Mouse (Mus musculus) heart, embryonic 14.5 days (tissue): ENCODE measurements around the gene Zfp952. TPM values are rescaled to one million over a fixed set of nuclear protein-coding genes. Genes with fewer than 3 reads are reported as not detected.

Experiments
- ATAC-seq: fragments of 200-750 bp; cut with Nextera tagmentation; 2 replicates; pipeline ENCODE4 v1.8.0; 2017; ENCODE audit warnings: low read depth, moderate TSS enrichment; ENCODE audit not compliant: insufficient number of reproducible peaks, insufficient read depth, low FRiP score
- H3K27ac ChIP-seq, 2 experiments: fragments of 200-500 bp in 1 of 2; fragments of 300-500 bp in 1 of 2; sonication (generic) in 1 of 2; replicated peaks in 1 of 2; 2 replicates each; pipeline ENCODE4 v1.5.1; 2012 to 2014; ENCODE audit warnings: low read depth in 2 of 2, low read length in 2 of 2, control low read depth in 1 of 2, mild to moderate bottlenecking in 1 of 2, mixed read lengths in 1 of 2; ENCODE audit not compliant: control insufficient read depth in 1 of 2, insufficient read depth in 1 of 2
- H3K27me3 ChIP-seq: fragments of 300-500 bp; sonication (generic); 2 replicates; pipeline ENCODE4 v1.6.1; 2014; ENCODE audit warnings: mild to moderate bottlenecking, low read length, control low read depth; ENCODE audit not compliant: control insufficient read depth, insufficient read depth
- H3K36me3 ChIP-seq: fragments of 300-500 bp; sonication (generic); 2 replicates; pipeline ENCODE4 v1.6.1; 2014; ENCODE audit warnings: mild to moderate bottlenecking, control low read depth, low read length, mixed read lengths; ENCODE audit not compliant: control insufficient read depth, insufficient read depth
- H3K4me1 ChIP-seq, 2 experiments: fragments of 200-500 bp in 1 of 2; fragments of 300-500 bp in 1 of 2; sonication (generic) in 1 of 2; 2 replicates each; pipeline ENCODE4 v1.6.1; 2012 to 2014; ENCODE audit warnings: low read length in 2 of 2, control low read depth in 1 of 2, mixed read lengths in 1 of 2; ENCODE audit not compliant: control insufficient read depth in 2 of 2, insufficient read depth in 2 of 2
- H3K4me2 ChIP-seq: fragments of 300-500 bp; sonication (generic); 2 replicates; pipeline ENCODE4 v1.6.1; 2014; ENCODE audit warnings: mild to moderate bottlenecking, low read length
- H3K4me3 ChIP-seq, 2 experiments: fragments of 200-500 bp in 1 of 2; fragments of 300-500 bp in 1 of 2; sonication (generic) in 1 of 2; 2 replicates each; pipeline ENCODE4 v1.5.1; 2012 to 2014; ENCODE audit warnings: low read length in 2 of 2, mild to moderate bottlenecking in 2 of 2, control low read depth in 1 of 2, low read depth in 1 of 2, moderate library complexity in 1 of 2; ENCODE audit not compliant: control insufficient read depth in 1 of 2, insufficient read depth in 1 of 2
- H3K9ac ChIP-seq: fragments of 300-500 bp; sonication (generic); 2 replicates; pipeline ENCODE4 v1.6.1; 2014; ENCODE audit warnings: mild to moderate bottlenecking, low read length
- H3K9me3 ChIP-seq: fragments of 300-500 bp; sonication (generic); 2 replicates; pipeline ENCODE4 v1.6.1; 2016; ENCODE audit warnings: low read length, control low read depth; ENCODE audit not compliant: control insufficient read depth
- WGBS: fragments of 180-500 bp; shearing (Covaris S2); extraction: QIAGEN DNeasy Blood & Tissue Kit; methylation state at CpG from one replicate; pipeline ENCODE4 v1.1.7; 2014; 5-methylcytosine and 5-hydroxymethylcytosine counted together
- polyA plus RNA-seq: library from polyadenylated mRNA; unstranded; fragments of >200 nt; fragmentation: Nextera tagmentation; extraction: Ambion mirVana; gene quantifications from 2 replicates; pipeline ENCODE4 v1.2.1, GENCODE M21; 2014

The Zfp952 gene
- polyA plus RNA-seq, 1 experiment from 2014 or later, result 9.5 TPM

DNA sequence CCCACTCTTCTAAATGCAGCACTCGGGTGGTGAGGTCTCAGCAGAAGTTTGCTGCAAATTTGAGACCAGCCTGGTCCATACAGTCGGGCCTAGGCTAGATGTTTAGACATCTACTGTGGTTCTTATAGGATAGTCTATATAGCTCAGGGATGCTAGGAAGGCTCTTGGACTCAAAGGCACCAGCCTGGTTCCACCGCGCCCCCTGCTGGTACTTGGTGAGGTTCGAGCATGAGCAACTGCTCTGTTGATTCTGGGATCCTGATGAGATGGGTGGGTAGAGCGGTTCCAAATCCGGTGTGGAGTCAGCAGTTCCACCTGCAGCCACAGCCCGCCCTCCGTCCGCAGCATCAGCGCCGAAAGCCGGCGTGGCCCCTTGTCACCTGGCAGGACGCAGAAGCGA is 41.5 kb upstream of the Zfp952 start:
- peaks cover 7 to 9% of the 10 kb centered on the region in 2 experiments for H3K4me1 ChIP-seq
- WGBS, result 20% methylated on average over 16 of the region's 16 CpGs
- H3K9ac ChIP-seq, result no peak overlapping the region
- no peaks in the 10 kb centered on the region for H3K9me3 ChIP-seq
- no peak overlapping the region for H3K27ac ChIP-seq
- H3K36me3 ChIP-seq, result no peaks in the 10 kb centered on the region
- no peak overlapping the region for H3K4me2 ChIP-seq
- ATAC-seq, result no peak
- no peaks in the 10 kb centered on the region for H3K27me3 ChIP-seq
- no peak overlapping the region for H3K4me3 ChIP-seq

DNA sequence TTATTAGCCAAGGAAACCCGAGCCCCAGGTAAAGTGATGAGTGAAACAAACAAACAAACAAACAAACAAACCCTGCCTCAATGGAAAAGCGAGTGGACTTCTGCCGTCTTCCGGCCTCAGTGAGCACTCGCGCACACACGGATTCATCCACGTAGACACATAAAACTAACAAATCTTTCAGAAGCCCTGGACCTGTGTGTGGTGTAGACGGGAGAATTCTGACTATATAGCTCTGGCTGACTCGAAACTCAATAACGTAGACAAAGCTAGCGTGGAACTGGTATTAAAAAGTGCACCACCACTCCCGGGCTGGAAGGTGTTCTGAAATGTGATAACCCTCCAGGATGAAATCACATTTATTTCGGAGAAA is 27.7 kb upstream of the Zfp952 start:
- Histone ChIP-seq H3K4me2 (peak overlapping the region; percentile 93), H3K9ac (peak overlapping the region; percentile 88), H3K4me1 (peaks cover 7 to 12% of the 10 kb centered on the region in 2 experiments), H3K27ac (peak overlapping the region; percentile 79 to 84), H3K27me3 (no peaks in the 10 kb centered on the region), H3K4me3 (peak overlapping the region; percentile 79 to 88), H3K9me3 (0 out of 2 replicates have a peak, but pooled peaks cover 3% of the 10 kb centered on the region), H3K36me3 (no peaks in the 10 kb centered on the region)
- ATAC-seq, result 0 out of 2 replicates have a peak, but pooled peaks have one; percentile 32
- under 1% methylated on average over 14 of the region's 14 CpGs for WGBS

DNA sequence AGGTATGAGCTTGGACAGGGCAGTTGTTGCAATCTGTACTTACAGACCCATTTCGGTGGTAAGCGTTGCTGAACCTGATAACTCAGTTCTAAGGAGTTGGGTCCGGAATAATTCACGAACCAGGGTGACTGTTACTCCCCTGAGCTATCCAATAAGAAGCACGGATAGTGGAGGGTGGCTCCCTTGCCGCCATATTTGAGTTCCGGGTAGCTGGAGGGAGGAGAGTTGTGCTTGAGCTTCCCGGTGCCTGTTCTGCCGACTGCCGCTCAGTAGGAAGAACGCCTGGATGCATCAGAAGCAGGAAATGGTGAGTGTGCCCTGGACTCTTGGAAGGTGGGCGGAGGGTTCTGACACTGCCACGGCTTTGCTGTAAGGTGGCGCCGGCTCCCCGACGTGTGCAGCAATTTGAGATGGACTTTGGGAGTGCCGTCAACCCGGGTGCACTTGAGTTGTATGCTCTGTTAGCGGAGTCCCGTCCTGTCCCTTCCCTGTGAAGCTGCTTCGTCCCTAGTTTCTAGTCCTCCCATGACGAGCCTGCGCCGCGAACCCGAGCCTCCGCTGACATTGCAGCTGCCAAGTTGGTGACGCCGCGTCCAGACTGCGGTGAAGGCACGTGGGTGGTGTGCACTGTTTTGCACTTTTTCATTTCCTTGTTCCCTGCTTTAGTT is 27.2 kb upstream of the Zfp952 start, which contains the start of gene Zfp472:
Gene Zfp472, plus strand, starts transcription at position 192 of the 668 bp plus-strand sequence.
- Histone ChIP-seq H3K36me3 (no peaks in the 10 kb centered on the region), H3K27me3 (no peaks in the 10 kb centered on the region), H3K27ac (peak within 1 kb of the TSS; percentile 84 to 89), H3K9me3 (0 out of 2 replicates have a peak, but pooled peaks cover 3% of the 10 kb centered on the region), H3K4me3 (peak within 1 kb of the TSS; percentile 79 to 88), H3K9ac (peak within 1 kb of the TSS; percentile 88), H3K4me2 (peak within 1 kb of the TSS; percentile 93), H3K4me1 (peaks cover 7 to 12% of the 10 kb centered on the region in 2 experiments)
- ATAC-seq, result peak; percentile 95
- under 1% methylated on average over 33 of the region's 33 CpGs for WGBS

DNA sequence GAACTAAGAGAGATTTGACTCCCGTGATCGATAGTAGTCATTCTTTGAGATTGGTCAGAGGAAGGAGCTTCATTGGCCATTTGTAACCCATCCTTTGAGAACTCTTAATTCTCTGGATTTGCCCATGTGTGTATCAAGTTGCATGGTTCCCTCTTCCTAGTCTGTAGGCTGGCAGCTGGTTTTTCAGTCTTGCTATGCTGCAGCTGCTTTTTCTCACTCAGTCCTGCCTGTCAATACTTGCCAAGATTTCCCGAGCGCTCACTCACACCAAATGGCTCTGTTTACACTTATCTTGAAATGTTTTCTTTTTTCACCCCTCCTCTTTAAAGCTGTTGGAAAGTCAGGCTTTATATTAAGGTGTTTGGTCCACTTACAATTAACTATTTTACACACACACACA is 11.6 kb upstream of the Zfp952 start:
- Histone ChIP-seq H3K9me3 (0 out of 2 replicates have a peak, but pooled peaks cover 4% of the 10 kb centered on the region), H3K36me3 (peaks cover 35% of the 10 kb centered on the region), H3K4me1 (no peaks in the 10 kb centered on the region), H3K27ac (no peak overlapping the region), H3K9ac (no peak overlapping the region), H3K27me3 (no peaks in the 10 kb centered on the region), H3K4me3 (no peak overlapping the region), H3K4me2 (no peak overlapping the region)
- no peak for ATAC-seq
- 63% methylated on average over 4 of the region's 4 CpGs for WGBS

DNA sequence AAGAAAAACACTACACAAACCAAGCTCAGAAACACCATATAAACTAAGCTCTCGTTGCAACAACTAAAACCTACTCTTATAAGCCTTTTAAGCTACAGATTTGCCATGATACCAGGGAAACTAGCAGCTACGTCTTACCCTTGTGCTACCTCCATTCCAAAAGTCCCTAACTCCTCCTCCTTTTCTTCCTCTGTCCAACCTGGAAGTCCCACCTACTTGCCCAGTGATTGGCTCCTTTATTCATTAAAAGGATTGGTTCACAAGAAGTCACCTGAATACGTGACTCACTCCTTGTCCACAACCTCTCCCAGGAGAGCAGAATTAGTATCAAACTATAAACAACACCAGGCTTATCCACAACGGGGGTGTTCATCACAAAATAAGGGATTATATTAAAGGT is 6.6 kb upstream of the Zfp952 start:
- H3K27me3 ChIP-seq, result no peaks in the 10 kb centered on the region

DNA sequence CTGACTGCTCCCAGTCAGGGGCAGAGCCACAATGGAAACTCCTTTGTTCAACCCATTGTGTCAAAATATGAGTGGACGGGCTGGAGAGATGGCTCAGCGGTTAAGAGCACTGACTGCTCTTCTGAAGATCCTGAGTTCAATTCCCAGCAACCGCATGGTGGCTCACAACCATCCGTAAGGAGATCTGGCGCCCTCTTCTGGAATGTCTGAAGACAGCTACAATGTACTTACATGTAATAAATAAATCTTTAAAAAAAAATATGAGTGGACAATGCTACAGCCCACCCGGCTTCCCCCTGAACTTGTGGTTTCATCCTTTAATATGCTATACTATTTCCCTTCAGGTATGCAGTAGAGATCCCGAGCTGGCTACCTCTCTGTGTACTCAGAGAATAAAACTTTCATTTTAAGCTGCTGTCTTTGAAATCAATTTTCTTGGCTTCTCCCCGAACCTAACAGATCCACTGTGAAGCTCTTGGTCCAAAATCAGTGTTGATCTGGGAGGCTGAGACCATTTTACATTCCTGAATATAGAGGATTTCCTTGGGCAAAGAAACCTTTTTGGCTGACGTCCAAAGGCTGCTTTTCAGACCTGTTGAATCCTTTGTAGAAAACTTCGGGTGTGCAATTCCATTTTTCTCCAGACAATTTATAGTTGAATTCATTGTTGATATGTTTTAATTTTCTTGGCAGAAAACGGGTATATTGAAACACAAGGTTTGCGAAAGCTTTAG is 797 bp upstream of the Zfp952 start:
- Histone ChIP-seq H3K4me3 (peak overlapping the region; percentile 69 to 73; a peak in 3 of 4 replicates), H3K9ac (peak overlapping the region; percentile 79), H3K9me3 (no peaks in the 10 kb centered on the region), H3K27me3 (no peaks in the 10 kb centered on the region), H3K4me2 (peak overlapping the region; percentile 63), H3K27ac (no peak overlapping the region), H3K36me3 (peaks cover 11% of the 10 kb centered on the region), H3K4me1 (peaks cover 5% of the 10 kb centered on the region in 2 experiments; a peak in 3 of 4 replicates)
- WGBS, result 69% methylated on average over 12 of the region's 12 CpGs
- ATAC-seq, result no peak

More for the DNA sequence above, 6.6 kb upstream of the Zfp952 start:
- no peaks in the 10 kb centered on the region for H3K36me3 ChIP-seq
- 73% methylated on average over 4 of the region's 4 CpGs for WGBS
- H3K9ac ChIP-seq, result no peak overlapping the region
- no peaks in the 10 kb centered on the region for H3K9me3 ChIP-seq
- H3K4me2 ChIP-seq, result no peak overlapping the region
- H3K4me1 ChIP-seq, result no peaks in the 10 kb centered on the region
- no peak overlapping the region for H3K27ac ChIP-seq
- no peak for ATAC-seq
- H3K4me3 ChIP-seq, result no peak overlapping the region

DNA sequence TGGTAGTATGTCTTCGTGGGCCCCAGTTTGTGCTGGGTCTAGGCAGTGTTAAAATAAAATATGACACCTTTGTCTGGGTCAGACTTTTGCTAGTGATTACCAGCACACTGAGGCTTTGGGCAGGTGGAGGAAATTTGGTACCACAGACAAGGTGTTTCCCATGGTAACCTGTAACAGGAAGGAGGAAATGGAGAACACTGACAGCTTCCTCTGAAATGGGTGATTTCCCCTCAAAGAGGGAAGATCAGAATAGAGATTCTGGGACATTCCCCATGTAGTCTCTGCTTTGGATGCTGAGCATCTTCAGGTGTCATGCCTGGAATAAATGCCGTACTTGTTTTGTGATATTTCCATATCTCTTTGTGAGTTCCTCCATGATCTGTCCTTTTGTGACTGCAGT is 5.6 kb downstream of the Zfp952 start:
- Histone ChIP-seq H3K36me3 (peaks cover 34% of the 10 kb centered on the region), H3K4me3 (no peak overlapping the region), H3K9ac (no peak overlapping the region), H3K4me2 (no peak overlapping the region), H3K9me3 (peaks cover 13% of the 10 kb centered on the region), H3K27me3 (no peaks in the 10 kb centered on the region), H3K4me1 (peaks cover 5% of the 10 kb centered on the region in 2 experiments; a peak in 3 of 4 replicates), H3K27ac (no peak overlapping the region)
- WGBS, result 91% methylated on average over 2 of the region's 2 CpGs
- ATAC-seq, result no peak
